Mouse (Mus musculus) liver, embryonic 13.5 days (tissue): ENCODE measurements around the gene Coa4. TPM values are rescaled to one million over a fixed set of nuclear protein-coding genes. Genes with fewer than 3 reads are reported as not detected.
A peak's percentile ranks its signal among the peaks of the same experiment; 100 is the strongest.

Experiments used
- ATAC-seq: fragments of 200-750 bp; cut with Nextera tagmentation; 2 replicates; pipeline ENCODE4 v1.8.0; 2017; ENCODE audit warnings: low read depth, mild to moderate bottlenecking, moderate number of reproducible peaks, moderate library complexity
- DNase-seq: peaks from one replicate; pipeline ENCODE4 v3.0.0; 2022
- H3K27ac ChIP-seq: fragments of 300-500 bp; sonication (generic); 2 replicates; pipeline ENCODE4 v1.5.1; 2015; ENCODE audit warnings: moderate library complexity, mild to moderate bottlenecking, inconsistent platforms
- H3K27me3 ChIP-seq: fragments of 300-500 bp; sonication (generic); 2 replicates; pipeline ENCODE4 v1.6.1; 2015; ENCODE audit warnings: mild to moderate bottlenecking, inconsistent platforms
- H3K36me3 ChIP-seq: fragments of 300-500 bp; sonication (generic); 2 replicates; pipeline ENCODE4 v1.6.1; 2015; ENCODE audit warnings: mild to moderate bottlenecking, inconsistent platforms
- H3K4me1 ChIP-seq: fragments of 300-500 bp; sonication (generic); replicated peaks from 2 replicates; pipeline ENCODE4 v1.6.1; 2015; ENCODE audit warnings: inconsistent platforms
- H3K4me2 ChIP-seq: fragments of 300-500 bp; sonication (generic); 2 replicates; pipeline ENCODE4 v1.6.1; 2015; ENCODE audit warnings: inconsistent platforms, mild to moderate bottlenecking, moderate library complexity
- H3K4me3 ChIP-seq: fragments of 300-500 bp; sonication (generic); replicated peaks from 2 replicates; pipeline ENCODE4 v1.5.1; 2015; ENCODE audit warnings: mild to moderate bottlenecking, inconsistent platforms
- H3K9ac ChIP-seq: fragments of 300-500 bp; sonication (generic); 2 replicates; pipeline ENCODE4 v1.6.1; 2015; ENCODE audit warnings: mild to moderate bottlenecking, inconsistent platforms
- H3K9me3 ChIP-seq: fragments of 300-500 bp; sonication (generic); replicated peaks from 2 replicates; pipeline ENCODE4 v1.6.1; 2016; ENCODE audit warnings: inconsistent platforms
- WGBS: fragments of 180-500 bp; shearing (Covaris S2); methylation state at CpG from one replicate; pipeline ENCODE4 v1.1.7; 2015; ENCODE audit not compliant: insufficient replicate concordance; 5-methylcytosine and 5-hydroxymethylcytosine counted together
- polyA plus RNA-seq: library from polyadenylated mRNA; unstranded; fragments of >200 nt; fragmentation: Nextera tagmentation; extraction: Ambion mirVana; gene quantifications from 2 replicates; pipeline ENCODE4 v1.2.1, GENCODE M21; 2015

Gene Coa4
- polyA plus RNA-seq, 1 experiment from 2014 or later, result 14.3 TPM

GRCm38 (mm10) chr7:100496791-100497190 lies 40.1 kb upstream of the Coa4 start:
- H3K4me3 ChIP-seq, result peak overlapping the region; percentile 80
- H3K36me3 ChIP-seq, result peaks cover 71% of the 10 kb centered on the region

GRCm38 (mm10) chr7:100497402-100497801 lies 39.5 kb upstream of the Coa4 start:
- H3K27ac ChIP-seq, result peak overlapping the region; percentile 94
- 76% methylated on average over 4 of the region's 4 CpGs for WGBS
- peak overlapping the region; percentile 94 for H3K4me2 ChIP-seq
- peaks cover 86% of the 10 kb centered on the region for H3K4me1 ChIP-seq
- H3K9me3 ChIP-seq, result no peaks in the 10 kb centered on the region
- H3K36me3 ChIP-seq, result peaks cover 71% of the 10 kb centered on the region
- H3K9ac ChIP-seq, result peak overlapping the region; percentile 98
- H3K4me3 ChIP-seq, result peak overlapping the region; percentile 80
- no peak for ATAC-seq
- no peaks in the 10 kb centered on the region for H3K27me3 ChIP-seq
- DNase-seq, result no peak

More at GRCm38 (mm10) chr7:100496791-100497190, 40.1 kb upstream of the Coa4 start:
- WGBS, result 94% methylated on average over 9 of the region's 9 CpGs
- Histone ChIP-seq H3K4me1 (peaks cover 86% of the 10 kb centered on the region), H3K27me3 (no peaks in the 10 kb centered on the region), H3K4me2 (peak overlapping the region; percentile 94), H3K27ac (peak overlapping the region; percentile 94), H3K9ac (peak overlapping the region; percentile 98), H3K9me3 (no peaks in the 10 kb centered on the region)
- ATAC-seq, result no peak
- DNase-seq, result no peak

GRCm38 (mm10) chr7:100497982-100498381 lies 38.9 kb upstream of the Coa4 start:
- peak overlapping the region; percentile 94 for H3K4me2 ChIP-seq
- no peak overlapping the region for H3K9ac ChIP-seq
- no peak for DNase-seq
- no peaks in the 10 kb centered on the region for H3K27me3 ChIP-seq
- peaks cover 71% of the 10 kb centered on the region for H3K36me3 ChIP-seq
- WGBS, result 86% methylated on average over 13 of the region's 13 CpGs
- H3K4me1 ChIP-seq, result peaks cover 87% of the 10 kb centered on the region
- 0 out of 2 replicates have a peak overlapping the region, but pooled peaks have one; percentile 87 for H3K27ac ChIP-seq
- H3K4me3 ChIP-seq, result peak overlapping the region; percentile 80
- no peaks in the 10 kb centered on the region for H3K9me3 ChIP-seq
- ATAC-seq, result no peak

- Histone ChIP-seq H3K4me3 (0 out of 2 replicates have a peak overlapping the region, but pooled peaks have one; percentile 6), H3K27me3 (no peaks in the 10 kb centered on the region), H3K9ac (peak overlapping the region; percentile 43; the same call in 1 of the 2 replicates), H3K4me2 (no peak overlapping the region), H3K27ac (peak overlapping the region; percentile 87), H3K36me3 (peaks cover 64% of the 10 kb centered on the region), H3K9me3 (no peaks in the 10 kb centered on the region), H3K4me1 (peaks cover 100% of the 10 kb centered on the region)
- ATAC-seq, result no peak
- DNase-seq, result no peak
Measured at GRCm38 (mm10) chr7:100499465-100499864, 37.4 kb upstream of the Coa4 start.

GRCm38 (mm10) chr7:100500276-100500977 lies 36.4 kb upstream of the Coa4 start:
- Histone ChIP-seq H3K9ac (peak overlapping the region; percentile 43), H3K4me2 (no peak overlapping the region), H3K4me1 (peaks cover 94% of the 10 kb centered on the region), H3K27me3 (no peaks in the 10 kb centered on the region), H3K27ac (peak overlapping the region; percentile 87), H3K36me3 (peaks cover 55% of the 10 kb centered on the region), H3K9me3 (no peaks in the 10 kb centered on the region), H3K4me3 (no peak overlapping the region)
- no peak for DNase-seq
- ATAC-seq, result peak; percentile 8
- 64% methylated on average over 16 of the region's 16 CpGs for WGBS

- Histone ChIP-seq H3K4me1 (peaks cover 86% of the 10 kb centered on the region), H3K27me3 (no peaks in the 10 kb centered on the region), H3K4me2 (no peak overlapping the region), H3K36me3 (peaks cover 47% of the 10 kb centered on the region), H3K9ac (peak overlapping the region; percentile 43), H3K27ac (peak overlapping the region; percentile 87), H3K9me3 (no peaks in the 10 kb centered on the region), H3K4me3 (no peak overlapping the region)
- DNase-seq, result no peak
- ATAC-seq, result peak; percentile 24
- WGBS, result 61% methylated on average over 6 of the region's 6 CpGs
Measured at GRCm38 (mm10) chr7:100501027-100501843, 35.6 kb upstream of the Coa4 start.

GRCm38 (mm10) chr7:100501844-100502373 lies 35.0 kb upstream of the Coa4 start:
- peak; percentile 1; the same call in 1 of the 2 replicates for ATAC-seq
- H3K4me1 ChIP-seq, result peaks cover 83% of the 10 kb centered on the region
- peak overlapping the region; percentile 43; the same call in 1 of the 2 replicates for H3K9ac ChIP-seq
- H3K4me2 ChIP-seq, result no peak overlapping the region
- DNase-seq, result no peak
- WGBS, result 42% methylated on average over 2 of the region's 2 CpGs
- no peaks in the 10 kb centered on the region for H3K27me3 ChIP-seq
- H3K27ac ChIP-seq, result peak overlapping the region; percentile 87
- peaks cover 40% of the 10 kb centered on the region for H3K36me3 ChIP-seq
- H3K4me3 ChIP-seq, result no peak overlapping the region
- H3K9me3 ChIP-seq, result no peaks in the 10 kb centered on the region

GRCm38 (mm10) chr7:100502374-100502922 lies 34.4 kb upstream of the Coa4 start:
- Histone ChIP-seq H3K4me1 (peaks cover 78% of the 10 kb centered on the region), H3K4me2 (no peak overlapping the region), H3K36me3 (peaks cover 35% of the 10 kb centered on the region), H3K4me3 (no peak overlapping the region), H3K9ac (peak overlapping the region; percentile 37; the same call in 1 of the 2 replicates), H3K27me3 (peaks cover 2% of the 10 kb centered on the region; the same call in 1 of the 2 replicates), H3K9me3 (no peaks in the 10 kb centered on the region), H3K27ac (peak overlapping the region; percentile 87)
- DNase-seq (no peak), ATAC-seq (peak; percentile 32)
- WGBS, result 49% methylated on average over 7 of the region's 7 CpGs

- peak overlapping the region; percentile 37 for H3K9ac ChIP-seq
- peaks cover 8% of the 10 kb centered on the region; the same call in 1 of the 2 replicates for H3K27me3 ChIP-seq
- H3K4me2 ChIP-seq, result no peak overlapping the region
- no peak overlapping the region for H3K4me3 ChIP-seq
- DNase-seq (no peak), ATAC-seq (peak; percentile 13)
- H3K36me3 ChIP-seq, result peaks cover 28% of the 10 kb centered on the region
- H3K4me1 ChIP-seq, result peaks cover 71% of the 10 kb centered on the region
- H3K9me3 ChIP-seq, result no peaks in the 10 kb centered on the region
- WGBS, result 34% methylated on average over 5 of the region's 5 CpGs
- H3K27ac ChIP-seq, result peak overlapping the region; percentile 87
Measured at GRCm38 (mm10) chr7:100503076-100503475, 33.8 kb upstream of the Coa4 start.

GRCm38 (mm10) chr7:100504740-100505487 lies 32.0 kb upstream of the Coa4 start:
- peaks cover 9% of the 10 kb centered on the region; the same call in 1 of the 2 replicates for H3K27me3 ChIP-seq
- H3K9me3 ChIP-seq, result no peaks in the 10 kb centered on the region
- ATAC-seq (no peak), DNase-seq (no peak)
- WGBS, result 76% methylated on average over 13 of the region's 13 CpGs
- H3K27ac ChIP-seq, result no peak overlapping the region; the same call in 1 of the 2 replicates
- H3K36me3 ChIP-seq, result peaks cover 10% of the 10 kb centered on the region
- peaks cover 53% of the 10 kb centered on the region for H3K4me1 ChIP-seq
- no peak overlapping the region for H3K4me2 ChIP-seq
- H3K9ac ChIP-seq, result no peak overlapping the region
- H3K4me3 ChIP-seq, result no peak overlapping the region
